Mouse (Mus musculus): ENCODE results near the gene Cep55. TPM values are rescaled to one million over a fixed set of nuclear protein-coding genes. Genes with fewer than 3 reads are reported as not detected.

The Cep55 gene
- polyA plus RNA-seq, 1 experiment, result 11.7 TPM

DNA sequence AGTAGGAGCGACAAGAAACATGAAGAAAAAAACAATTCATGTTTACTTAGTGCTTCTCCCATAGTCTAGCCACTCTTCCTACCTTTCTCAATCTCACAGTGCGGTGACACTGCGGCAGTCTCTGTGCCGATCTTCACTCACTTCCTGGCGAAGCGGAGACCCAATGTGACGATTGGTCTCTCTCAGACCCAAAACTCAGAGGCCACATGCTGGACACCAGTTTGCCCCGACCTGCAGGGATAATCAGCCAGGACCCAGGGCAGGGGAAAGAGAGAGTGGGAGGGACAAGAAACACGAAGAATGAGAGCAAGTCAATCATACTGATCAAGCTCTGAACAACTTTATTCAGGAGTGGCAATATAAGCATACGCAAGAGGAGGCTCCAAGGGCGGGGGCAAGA, 20.2 kb downstream of the Cep55 start:
- H3K79me2 ChIP-seq (ENCODE audit: control insufficient read depth, insufficient read depth), result no peaks in the 10 kb centered on the region
- H3K27me3 ChIP-seq (ENCODE audit: control insufficient read depth, insufficient read depth, insufficient read length), result no peaks in the 10 kb centered on the region
- TF ChIP-seq USF1 (IDR thresholded peaks at IDR 0.05; ENCODE audit: low read depth), result no peak
- no peak for TF ChIP-seq CTCF (IDR thresholded peaks at IDR 0.05; ENCODE audit: control insufficient read depth, insufficient read depth, insufficient read length)
- no peak for TF ChIP-seq MYOD1 (IDR thresholded peaks at IDR 0.05; ENCODE audit: control insufficient read depth, insufficient read length, low read depth)
- TF ChIP-seq MYOG (IDR thresholded peaks at IDR 0.05; ENCODE audit: control insufficient read depth, extremely low read depth, insufficient read length), result no peak
- TF ChIP-seq FOSL1 (IDR thresholded peaks at IDR 0.05; ENCODE audit: insufficient read depth, low read length, poor library complexity, severe bottlenecking), result no peak
- no peak for TF ChIP-seq CEBPB (IDR thresholded peaks at IDR 0.05; ENCODE audit: low read depth)
- TF ChIP-seq MAX (IDR thresholded peaks at IDR 0.05), result no peak
- H3K4me3 ChIP-seq (ENCODE audit: insufficient read depth, poor library complexity, severe bottlenecking), result no peak overlapping the region
- H3K79me3 ChIP-seq (ENCODE audit: low read depth), result no peaks in the 10 kb centered on the region
- H3ac ChIP-seq (ENCODE audit: control insufficient read depth, insufficient read length, low read depth), result no peak overlapping the region
- H3K36me3 ChIP-seq (ENCODE audit: control insufficient read depth, insufficient read depth), result peaks cover 47% of the 10 kb centered on the region

DNA sequence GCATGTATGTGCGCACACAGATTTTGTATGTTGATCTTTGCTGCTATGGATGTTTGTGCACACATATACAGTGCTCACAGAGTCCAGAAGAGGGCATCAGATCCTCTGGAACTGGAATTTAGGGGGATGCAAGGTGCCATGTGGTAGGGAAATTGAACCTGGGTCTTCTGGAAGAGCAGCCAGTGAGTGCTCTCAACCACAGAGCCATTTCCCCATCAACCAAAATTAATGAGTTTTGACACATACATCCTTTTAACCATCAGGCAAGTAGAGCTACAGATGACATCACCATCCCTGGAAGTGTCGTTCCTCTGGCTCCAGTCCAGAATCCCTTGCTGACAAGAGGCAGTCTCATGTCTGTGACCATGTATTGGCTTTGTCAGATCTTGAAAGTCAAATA, 21.4 kb downstream of the Cep55 start:
- no peak overlapping the region for H3ac ChIP-seq (ENCODE audit: control insufficient read depth, insufficient read length, low read depth)
- H3K27me3 ChIP-seq (ENCODE audit: control insufficient read depth, insufficient read depth, insufficient read length), result no peaks in the 10 kb centered on the region
- H3K79me2 ChIP-seq (ENCODE audit: control insufficient read depth, insufficient read depth), result no peaks in the 10 kb centered on the region
- TF ChIP-seq FOSL1 (IDR thresholded peaks at IDR 0.05; ENCODE audit: insufficient read depth, low read length, poor library complexity, severe bottlenecking) (no peak), MYOG (IDR thresholded peaks at IDR 0.05; ENCODE audit: control insufficient read depth, extremely low read depth, insufficient read length) (no peak), MYOD1 (IDR thresholded peaks at IDR 0.05; ENCODE audit: control insufficient read depth, insufficient read length, low read depth) (no peak), MAX (IDR thresholded peaks at IDR 0.05) (no peak)
- peaks cover 35% of the 10 kb centered on the region for H3K36me3 ChIP-seq (ENCODE audit: control insufficient read depth, insufficient read depth)
- H3K4me3 ChIP-seq (ENCODE audit: insufficient read depth, poor library complexity, severe bottlenecking), result no peak overlapping the region
- H3K79me3 ChIP-seq (ENCODE audit: low read depth), result no peaks in the 10 kb centered on the region

DNA sequence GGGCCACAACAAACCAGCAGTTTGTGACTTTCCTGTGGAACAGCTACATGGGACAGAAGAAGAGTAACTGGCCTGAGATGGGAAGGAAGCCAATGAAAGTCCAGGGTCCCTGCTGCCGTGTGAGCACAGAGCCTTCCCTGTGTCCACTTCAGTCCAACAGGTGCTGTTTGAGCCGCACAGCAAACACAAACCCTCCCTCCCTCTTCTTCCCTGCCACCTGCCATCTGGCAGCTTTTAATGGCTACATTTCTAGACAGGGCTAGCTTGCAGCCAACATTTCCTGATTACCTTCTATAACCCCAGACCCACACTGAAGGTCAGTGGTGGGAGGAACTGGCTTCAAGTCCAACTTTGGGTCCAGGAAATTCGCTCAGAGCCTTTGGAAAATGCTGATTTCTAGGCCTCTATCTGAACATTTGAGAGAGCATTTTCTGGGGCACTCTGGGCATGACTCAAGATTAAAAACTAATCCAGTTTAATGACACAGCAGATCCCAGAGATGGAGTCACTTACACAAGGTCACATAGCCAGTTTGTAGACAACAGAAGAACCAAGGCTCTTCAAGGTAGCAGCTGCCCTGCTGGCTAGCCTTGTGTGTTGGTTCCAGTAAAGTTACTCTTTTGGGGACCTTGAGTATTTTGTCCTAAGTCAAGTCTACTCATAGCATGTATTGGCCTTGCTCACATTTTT, 23.2 kb downstream of the Cep55 start:
- H3K79me3 ChIP-seq (ENCODE audit: low read depth), result no peaks in the 10 kb centered on the region
- H3K27me3 ChIP-seq (ENCODE audit: control insufficient read depth, insufficient read depth, insufficient read length), result no peaks in the 10 kb centered on the region
- no peak for TF ChIP-seq MAX (IDR thresholded peaks at IDR 0.05)
- TF ChIP-seq USF1 (IDR thresholded peaks at IDR 0.05; ENCODE audit: low read depth), result no peak
- H3K79me2 ChIP-seq (ENCODE audit: control insufficient read depth, insufficient read depth), result no peaks in the 10 kb centered on the region
- H3ac ChIP-seq (ENCODE audit: control insufficient read depth, insufficient read length, low read depth), result no peak overlapping the region
- no peak overlapping the region for H3K4me3 ChIP-seq (ENCODE audit: insufficient read depth, poor library complexity, severe bottlenecking)
- peaks cover 18% of the 10 kb centered on the region for H3K36me3 ChIP-seq (ENCODE audit: control insufficient read depth, insufficient read depth)

DNA sequence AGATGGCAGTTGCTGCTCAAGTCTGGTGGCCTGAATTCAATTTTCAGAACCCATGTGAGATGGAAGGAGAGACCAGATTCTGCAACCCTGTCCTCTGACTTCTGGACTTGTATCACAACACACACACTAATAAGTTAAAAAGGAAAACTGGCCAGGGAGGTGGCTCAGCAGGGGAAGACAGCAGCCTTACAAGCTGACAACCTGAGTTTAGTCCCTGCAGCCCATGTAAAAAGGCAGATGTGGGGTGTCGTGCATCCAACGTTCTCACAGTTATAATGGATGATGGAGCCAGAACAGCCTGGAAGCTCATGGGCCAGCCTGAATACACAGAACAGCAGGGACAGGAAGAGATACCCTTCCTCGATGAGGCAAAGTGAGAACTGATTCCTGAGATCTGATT, 26.6 kb downstream of the Cep55 start:
- no peaks in the 10 kb centered on the region for H3K79me3 ChIP-seq (ENCODE audit: low read depth)
- H3K27me3 ChIP-seq (ENCODE audit: control insufficient read depth, insufficient read depth, insufficient read length), result no peaks in the 10 kb centered on the region
- TF ChIP-seq CEBPB (IDR thresholded peaks at IDR 0.05; ENCODE audit: low read depth) (no peak), MYOD1 (IDR thresholded peaks at IDR 0.05; ENCODE audit: control insufficient read depth, insufficient read length, low read depth) (no peak), MYOG (IDR thresholded peaks at IDR 0.05; ENCODE audit: control insufficient read depth, extremely low read depth, insufficient read length) (no peak), FOSL1 (IDR thresholded peaks at IDR 0.05; ENCODE audit: insufficient read depth, low read length, poor library complexity, severe bottlenecking) (no peak), MAX (IDR thresholded peaks at IDR 0.05) (no peak), USF1 (IDR thresholded peaks at IDR 0.05; ENCODE audit: low read depth) (no peak), CTCF (IDR thresholded peaks at IDR 0.05; ENCODE audit: control insufficient read depth, insufficient read depth, insufficient read length) (no peak)
- no peak overlapping the region for H3ac ChIP-seq (ENCODE audit: control insufficient read depth, insufficient read length, low read depth)
- no peak overlapping the region for H3K4me3 ChIP-seq (ENCODE audit: insufficient read depth, poor library complexity, severe bottlenecking)
- H3K79me2 ChIP-seq (ENCODE audit: control insufficient read depth, insufficient read depth), result no peaks in the 10 kb centered on the region
- H3K36me3 ChIP-seq (ENCODE audit: control insufficient read depth, insufficient read depth), result no peaks in the 10 kb centered on the region

DNA sequence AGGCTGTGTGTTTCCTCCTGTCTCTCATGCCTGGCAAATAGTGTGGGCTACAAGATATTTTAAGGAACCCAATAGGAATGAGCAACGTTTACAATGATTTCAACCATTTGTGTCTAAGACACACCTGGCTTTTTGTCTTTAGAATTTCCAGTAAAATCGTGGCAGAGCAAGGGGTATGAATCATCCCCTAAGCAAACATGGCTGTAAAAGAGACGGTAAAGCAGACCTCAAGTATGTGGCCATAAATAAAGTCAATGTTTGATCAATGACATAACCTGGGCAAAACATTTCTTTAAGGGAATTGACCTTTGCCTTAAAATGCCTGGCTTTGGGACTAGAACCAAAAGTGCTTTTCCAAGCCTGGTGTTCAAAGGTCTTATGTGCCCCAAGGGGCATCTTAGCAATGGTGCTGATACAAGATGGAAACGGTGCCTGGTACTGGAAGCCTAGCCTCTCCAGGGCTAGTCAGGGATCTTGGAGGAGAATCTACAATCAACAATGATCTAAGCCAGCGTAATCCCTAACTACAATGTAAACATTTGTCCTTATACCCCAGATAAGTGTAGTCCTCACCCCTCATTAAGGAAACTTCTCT, 28.2 kb downstream of the Cep55 start:
- H3K4me3 ChIP-seq (ENCODE audit: insufficient read depth, poor library complexity, severe bottlenecking), result no peak overlapping the region
- no peak for TF ChIP-seq FOSL1 (IDR thresholded peaks at IDR 0.05; ENCODE audit: insufficient read depth, low read length, poor library complexity, severe bottlenecking)
- H3ac ChIP-seq (ENCODE audit: control insufficient read depth, insufficient read length, low read depth), result no peak overlapping the region

DNA sequence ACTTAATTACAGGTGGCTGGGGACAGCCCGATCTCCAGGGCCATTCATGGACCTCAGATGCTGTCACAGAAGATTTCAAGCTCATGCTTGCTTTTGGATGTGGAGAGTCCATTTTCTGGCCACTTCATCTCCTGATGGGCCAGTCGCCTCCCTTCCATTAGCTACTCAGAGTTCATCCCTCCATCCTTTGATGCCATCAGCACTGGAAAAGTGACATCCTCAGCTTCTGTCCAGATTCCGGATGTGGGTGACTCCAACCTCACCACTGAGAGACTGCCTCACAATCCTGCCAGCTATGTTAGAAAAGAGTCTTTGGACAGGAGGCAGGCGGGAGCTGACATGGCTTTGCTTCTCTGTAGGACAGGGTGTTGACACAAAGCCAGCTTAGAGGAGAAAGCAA, 31.0 kb downstream of the Cep55 start:
- Histone ChIP-seq H3K79me3 (ENCODE audit: low read depth) (no peaks in the 10 kb centered on the region), H3K79me2 (ENCODE audit: control insufficient read depth, insufficient read depth) (no peaks in the 10 kb centered on the region), H3ac (ENCODE audit: control insufficient read depth, insufficient read length, low read depth) (no peak overlapping the region), H3K36me3 (ENCODE audit: control insufficient read depth, insufficient read depth) (no peaks in the 10 kb centered on the region), H3K4me3 (ENCODE audit: insufficient read depth, poor library complexity, severe bottlenecking) (no peak overlapping the region), H3K27me3 (ENCODE audit: control insufficient read depth, insufficient read depth, insufficient read length) (peaks cover 5% of the 10 kb centered on the region)
- TF ChIP-seq MYOD1 (IDR thresholded peaks at IDR 0.05; ENCODE audit: control insufficient read depth, insufficient read length, low read depth) (no peak), MAX (IDR thresholded peaks at IDR 0.05) (no peak), USF1 (IDR thresholded peaks at IDR 0.05; ENCODE audit: low read depth) (no peak), CTCF (IDR thresholded peaks at IDR 0.05; ENCODE audit: control insufficient read depth, insufficient read depth, insufficient read length) (no peak), FOSL1 (IDR thresholded peaks at IDR 0.05; ENCODE audit: insufficient read depth, low read length, poor library complexity, severe bottlenecking) (no peak), MYOG (IDR thresholded peaks at IDR 0.05; ENCODE audit: control insufficient read depth, extremely low read depth, insufficient read length) (no peak), CEBPB (IDR thresholded peaks at IDR 0.05; ENCODE audit: low read depth) (no peak)

More for the DNA sequence above, 28.2 kb downstream of the Cep55 start:
- no peaks in the 10 kb centered on the region for H3K79me2 ChIP-seq (ENCODE audit: control insufficient read depth, insufficient read depth)
- no peaks in the 10 kb centered on the region for H3K36me3 ChIP-seq (ENCODE audit: control insufficient read depth, insufficient read depth)
- no peaks in the 10 kb centered on the region for H3K27me3 ChIP-seq (ENCODE audit: control insufficient read depth, insufficient read depth, insufficient read length)
- H3K79me3 ChIP-seq (ENCODE audit: low read depth), result no peaks in the 10 kb centered on the region
